Mouse (Mus musculus): Measurements from ENCODE around the gene Nr2f2. TPM values are rescaled to one million over a fixed set of nuclear protein-coding genes. Genes with fewer than 3 reads are reported as not detected.
A peak's percentile ranks its signal among the peaks of the same experiment; 100 is the strongest.

Nr2f2 gene
- total RNA-seq, 2 experiments from 2014 or later: 24.8 to 41.3 TPM

DNA sequence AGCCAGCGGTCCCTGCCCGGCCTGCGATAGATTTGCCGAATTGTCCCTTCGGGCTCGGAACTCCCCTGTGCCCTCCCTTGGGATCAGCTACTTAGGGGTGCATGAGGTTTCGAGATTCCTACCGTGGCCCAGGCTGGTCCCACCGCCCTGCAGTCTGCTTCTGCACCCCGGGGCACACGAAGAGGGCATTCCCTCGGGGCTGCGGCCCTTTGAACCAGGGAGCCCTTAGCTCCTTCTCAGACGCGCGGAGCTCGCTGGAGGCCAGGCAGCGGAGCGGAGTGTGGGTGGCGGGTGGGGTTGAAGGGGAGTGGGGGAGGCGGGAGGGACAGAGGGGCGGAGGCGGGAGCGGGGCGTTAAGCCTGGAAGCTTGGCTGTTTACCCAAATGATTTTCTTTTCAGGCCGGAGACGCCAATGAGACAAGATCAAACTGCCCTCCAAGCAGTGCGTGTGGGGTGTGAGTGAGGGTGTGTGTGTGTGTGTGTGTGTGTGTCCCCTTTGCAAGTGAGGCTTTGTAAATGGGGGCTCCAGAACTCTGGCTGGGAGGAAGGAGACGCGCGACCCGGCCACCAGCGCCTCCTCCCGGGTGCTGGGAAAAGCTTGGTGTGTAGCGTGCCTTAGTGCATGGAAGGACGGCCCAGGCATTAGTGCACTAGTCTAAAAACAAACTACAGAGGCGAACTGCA is 28.8 kb downstream of the Nr2f2 start:
- intact Hi-C loops (cut with DNase I): loop anchor here (5.0 to 10.0 kb wide), 3 partner anchors 345 to 1963 kb away; no protein-coding TSS in a partner anchor
- no peak for DNase-seq (ENCODE audit: low spot score in 2 of 2)

DNA sequence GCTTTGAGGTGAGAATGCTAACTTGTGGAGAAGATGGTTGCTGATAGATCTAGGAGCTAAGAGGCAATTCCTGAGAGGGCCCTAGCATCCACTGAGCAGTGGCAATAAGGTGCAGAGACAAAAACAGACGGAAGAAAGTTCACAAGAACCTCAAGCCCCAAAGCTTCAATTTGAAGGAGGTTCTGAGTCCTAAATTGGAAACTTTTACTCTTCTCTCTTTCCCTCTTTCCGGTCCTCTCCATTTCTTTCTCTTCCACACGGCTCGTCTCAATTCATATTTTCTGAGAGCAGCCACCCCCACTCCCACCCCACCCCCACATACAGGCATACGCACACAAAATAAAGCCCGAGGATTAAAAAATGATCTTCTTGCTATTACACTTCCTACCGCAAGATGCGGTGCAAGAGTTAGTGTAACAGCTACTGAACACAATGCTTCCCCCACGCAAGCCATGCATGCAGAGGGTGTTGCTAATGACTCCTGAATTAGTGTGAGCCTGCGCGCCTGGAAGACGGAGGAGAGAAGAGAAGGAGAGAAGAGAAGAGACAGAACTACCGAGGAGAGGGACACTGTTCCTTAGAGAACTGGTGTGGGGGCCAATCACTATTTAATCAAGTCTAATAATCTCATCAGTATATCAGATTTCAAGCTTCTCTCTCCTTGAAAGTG is 29.8 kb downstream of the Nr2f2 start:
- intact Hi-C loops (cut with DNase I): loop anchor here (5.0 to 10.0 kb wide), 3 partner anchors 344 to 1962 kb away; no protein-coding TSS in a partner anchor
- DNase-seq (ENCODE audit: low spot score in 2 of 2): no peak

DNA sequence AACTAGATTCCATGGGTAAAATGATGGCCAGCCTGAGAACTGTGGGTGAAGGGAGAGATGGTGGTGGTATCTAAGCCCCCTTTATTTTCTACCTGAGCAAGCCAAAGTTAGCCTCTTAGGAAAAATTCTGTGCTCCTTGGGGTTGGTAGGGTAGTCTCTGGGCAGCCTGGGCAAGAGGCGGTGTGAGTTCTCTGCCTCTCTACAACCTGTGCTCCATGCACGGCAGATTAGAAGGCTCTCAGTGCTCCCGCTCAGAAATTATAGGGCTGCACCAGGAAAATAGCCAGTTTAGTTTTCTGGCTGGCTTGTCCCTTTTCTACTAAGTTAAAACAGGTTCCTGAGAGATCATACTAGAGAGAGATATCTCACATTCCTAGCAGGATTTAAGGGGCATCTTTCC is 30.4 kb downstream of the Nr2f2 start:
- intact Hi-C loops (cut with DNase I): loop anchor here (5.0 to 10.0 kb wide), 3 partner anchors 344 to 1961 kb away; no protein-coding TSS in a partner anchor
- DNase-seq (ENCODE audit: low spot score in 2 of 2): no peak

DNA sequence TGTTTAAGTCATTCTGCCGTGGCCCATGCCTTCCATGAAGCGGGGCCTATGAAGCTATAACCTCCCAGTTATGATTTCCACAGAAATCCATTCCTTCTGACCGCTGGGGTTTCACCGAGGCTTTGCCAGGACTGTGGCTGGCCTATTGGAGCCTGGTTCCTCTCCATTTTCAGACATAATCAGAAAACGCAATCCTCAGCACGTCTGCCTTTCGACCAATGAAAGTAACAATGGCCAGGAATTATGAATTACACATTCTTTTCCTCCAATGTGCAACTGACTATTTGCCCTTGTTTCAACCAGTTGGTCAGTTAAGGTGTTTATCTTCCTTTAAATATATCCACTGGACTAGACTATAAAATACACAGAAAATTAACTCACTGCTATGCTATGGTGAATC is 31.1 kb downstream of the Nr2f2 start:
- intact Hi-C loops (cut with DNase I): loop anchor here (2.0 to 10.0 kb wide), 4 partner anchors 343 to 1961 kb away; no protein-coding TSS in a partner anchor
- no peak for DNase-seq (ENCODE audit: low spot score in 2 of 2)

DNA sequence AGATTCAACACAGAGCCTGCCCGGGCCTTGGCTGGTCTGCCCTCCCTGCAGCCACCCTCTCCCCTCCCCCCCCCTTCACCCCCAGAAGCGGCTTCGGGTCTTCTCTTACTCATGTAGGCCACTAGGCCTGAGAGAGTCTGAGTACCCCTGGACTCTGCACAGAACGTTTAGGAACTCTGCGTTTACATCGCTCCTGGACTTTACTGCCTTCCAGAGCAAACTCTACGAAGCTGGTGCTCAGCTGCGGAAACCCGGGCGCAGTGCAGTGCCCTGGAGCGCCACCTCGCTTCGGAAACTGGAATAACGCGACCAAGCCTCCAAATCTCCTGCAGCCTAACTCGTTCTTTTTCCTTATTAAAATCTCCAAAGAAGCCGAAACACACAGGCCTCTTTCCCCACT is 31.7 kb downstream of the Nr2f2 start:
- DNase-seq (ENCODE audit: low spot score in 2 of 2): peak; percentile 75 to 84
- intact Hi-C loops (cut with DNase I): loop anchor here (2.0 to 10.0 kb wide), 7 partner anchors 32 to 1960 kb away; partner anchors contain the start of gene Nr2f2

DNA sequence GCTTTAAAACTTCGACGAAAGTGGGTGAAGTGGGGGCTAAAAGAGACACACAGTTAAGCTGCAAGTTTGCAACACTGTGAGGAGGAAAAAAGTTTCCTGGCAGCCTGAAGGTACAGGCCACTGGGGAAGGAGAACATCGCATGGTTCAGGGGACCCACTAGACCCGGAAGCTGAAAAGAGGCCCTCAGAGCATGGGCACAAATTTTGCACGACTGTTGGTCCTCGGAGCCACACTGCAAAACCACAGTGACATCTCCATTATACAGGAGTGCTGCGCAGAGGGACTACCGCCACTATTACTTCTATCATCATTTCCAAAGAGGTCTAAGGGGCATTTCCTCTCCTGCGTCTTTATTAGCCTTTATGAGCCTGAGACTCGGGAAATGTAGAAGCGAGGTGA is 32.7 kb downstream of the Nr2f2 start:
- intact Hi-C loops (cut with DNase I): loop anchor here (2.0 to 10.0 kb wide), 7 partner anchors 33 to 1959 kb away; partner anchors contain the start of gene Nr2f2
- DNase-seq (ENCODE audit: low spot score in 2 of 2): no peak

DNA sequence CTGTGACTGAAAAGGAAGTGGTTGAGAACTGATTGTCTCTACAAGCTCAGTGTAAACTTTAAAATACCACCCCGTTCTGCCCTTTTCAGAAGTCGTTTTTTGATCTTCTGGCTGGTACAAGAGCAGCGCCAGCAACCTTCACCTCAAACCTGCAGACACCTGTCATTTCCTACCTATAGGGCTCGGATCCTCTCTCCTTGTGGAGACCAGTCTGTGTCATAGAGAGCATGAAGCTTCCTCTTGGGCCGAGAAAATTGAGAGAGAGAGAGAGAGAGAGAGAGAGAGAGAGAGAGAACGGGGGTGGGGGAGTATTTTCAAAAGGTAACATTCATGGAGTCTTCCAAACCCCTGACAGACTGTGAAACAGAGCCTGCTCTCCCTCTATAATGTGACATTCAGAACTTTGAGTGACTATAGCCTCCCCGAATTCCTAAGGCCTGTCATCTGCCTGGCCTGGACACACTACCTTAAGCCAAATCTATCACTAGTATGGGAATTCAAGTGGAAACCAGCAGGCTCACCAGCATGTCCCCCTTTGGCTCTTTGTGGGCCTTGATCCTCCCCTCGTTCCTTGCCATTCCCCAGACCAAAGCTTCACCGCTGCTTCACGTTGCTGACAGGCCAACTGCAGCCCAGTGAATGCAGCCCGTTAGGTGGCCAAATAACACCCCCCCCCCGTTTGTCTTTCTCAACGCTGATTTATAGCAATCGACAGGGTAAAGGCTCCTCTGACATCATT is 33.4 kb downstream of the Nr2f2 start:
- intact Hi-C loops (cut with DNase I): loop anchor here (2.0 to 10.0 kb wide), 6 partner anchors 34 to 1958 kb away; partner anchors contain the start of gene Nr2f2
- no peak for DNase-seq (ENCODE audit: low spot score in 2 of 2)

DNA sequence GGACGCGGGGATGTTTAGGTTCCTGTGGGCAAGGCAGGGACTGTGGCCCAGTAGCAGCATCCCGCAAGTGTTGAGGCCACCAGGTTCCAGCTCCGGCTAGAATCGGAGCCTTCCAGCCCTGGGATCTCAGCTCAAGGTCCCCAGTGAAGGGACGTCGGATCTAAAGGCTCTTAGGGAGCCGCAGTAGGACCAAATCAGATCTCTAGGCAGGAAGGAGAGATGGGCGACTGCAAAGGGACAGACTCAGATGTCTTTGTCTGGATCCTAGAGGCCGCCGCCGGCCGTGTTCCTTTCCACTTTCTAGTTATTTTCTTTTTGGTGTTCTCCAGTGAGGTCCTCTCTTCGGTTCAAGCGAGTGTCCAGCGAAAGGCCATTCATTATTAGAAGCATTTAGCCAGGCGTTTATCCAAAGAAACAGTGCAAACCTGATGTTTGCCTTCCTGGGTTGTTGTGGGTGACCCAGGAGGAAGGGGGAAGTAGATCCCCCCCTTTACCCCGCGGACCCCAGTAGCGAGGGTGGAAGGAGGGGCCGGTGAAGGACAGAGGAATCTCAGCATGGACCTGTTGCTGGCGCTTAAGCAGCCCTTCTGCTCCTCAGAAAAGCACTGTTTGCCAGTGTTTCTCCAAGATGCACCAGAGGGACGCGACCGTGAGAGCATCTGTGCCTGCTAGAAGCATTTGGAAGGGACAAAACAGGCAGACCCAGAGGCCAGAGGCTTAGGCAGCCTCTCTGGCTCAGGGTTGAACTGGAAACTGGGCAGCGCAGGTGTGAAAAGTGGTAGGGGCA is 34.3 kb downstream of the Nr2f2 start:
- intact Hi-C loops (cut with DNase I): loop anchor here (2.0 to 10.0 kb wide), 6 partner anchors 35 to 1957 kb away; partner anchors contain the start of gene Nr2f2
- peak in 1 of 2 experiments; percentile 9 for DNase-seq (ENCODE audit: low spot score in 2 of 2)

DNA sequence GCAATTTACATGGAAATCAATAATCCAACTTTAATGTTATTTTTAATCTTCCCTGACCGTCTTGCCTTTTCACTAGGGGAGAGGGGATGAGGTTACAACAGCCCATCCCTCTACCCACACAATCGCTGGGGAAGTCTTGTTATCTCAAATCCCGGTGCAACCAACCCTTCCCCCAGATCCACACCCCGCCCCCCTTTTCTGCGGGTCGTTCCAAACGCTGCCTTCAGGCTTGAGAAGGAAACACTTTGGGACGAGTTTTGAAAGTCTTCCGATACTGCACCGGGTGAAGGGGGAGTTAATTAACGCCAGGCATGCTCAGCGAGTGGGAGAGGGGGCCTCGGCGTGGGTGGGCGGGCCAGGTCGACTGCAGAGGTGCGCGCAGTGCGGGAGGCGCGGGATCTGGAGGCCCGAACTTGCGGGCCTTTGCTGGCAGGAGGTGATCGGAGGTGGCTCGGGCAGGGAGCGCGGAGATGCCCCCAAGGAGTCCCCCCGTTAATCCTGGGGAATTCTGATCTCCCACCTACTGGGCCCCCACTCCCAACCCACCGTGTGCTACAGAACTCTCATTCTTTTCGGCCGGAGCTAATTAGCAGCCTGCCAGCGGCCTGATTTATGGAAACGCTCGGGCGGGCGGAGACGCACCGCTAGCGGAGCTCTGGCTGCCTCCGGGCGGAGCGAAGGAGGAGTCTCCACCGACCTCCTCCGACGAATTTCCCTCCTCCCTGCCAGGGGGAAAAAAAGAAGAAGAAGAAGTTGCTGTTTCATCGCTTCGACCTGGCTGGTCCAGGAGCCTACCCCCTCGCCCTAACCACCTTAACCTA is 35.1 kb downstream of the Nr2f2 start:
- intact Hi-C loops (cut with DNase I): loop anchor here (2.0 to 10.0 kb wide), 6 partner anchors 36 to 1957 kb away; partner anchors contain the start of gene Nr2f2
- DNase-seq (ENCODE audit: low spot score in 2 of 2): peak in 1 of 2 experiments; percentile 23

DNA sequence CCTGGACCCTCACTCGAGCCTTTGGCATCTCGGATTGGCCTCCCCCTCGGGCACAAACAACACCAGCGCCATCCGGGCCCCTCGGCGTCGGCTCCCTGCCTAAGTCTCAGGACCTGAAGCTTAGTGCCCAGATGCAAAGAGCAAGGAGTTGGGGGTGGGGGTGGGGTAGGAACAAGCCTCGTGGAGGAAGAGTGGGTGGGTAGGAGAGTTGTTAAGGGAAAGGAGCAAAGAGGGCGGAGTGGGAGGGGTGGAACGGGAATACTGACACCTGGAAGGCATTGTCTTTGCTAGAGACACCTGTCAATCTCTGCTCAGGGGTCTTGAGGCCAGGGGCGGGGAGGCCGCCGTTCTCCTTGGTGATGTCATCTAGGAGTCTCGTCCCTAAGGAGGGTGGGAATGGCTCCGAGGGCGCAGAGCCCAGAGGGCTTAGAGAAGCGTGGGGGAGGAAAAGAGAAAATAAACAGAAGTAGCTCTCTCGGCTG is 35.7 kb downstream of the Nr2f2 start:
- intact Hi-C loops (cut with DNase I): loop anchor here (5.0 to 10.0 kb wide), 5 partner anchors 36 to 1956 kb away; partner anchors contain the start of gene Nr2f2
- no peak for DNase-seq (ENCODE audit: low spot score in 2 of 2)

DNA sequence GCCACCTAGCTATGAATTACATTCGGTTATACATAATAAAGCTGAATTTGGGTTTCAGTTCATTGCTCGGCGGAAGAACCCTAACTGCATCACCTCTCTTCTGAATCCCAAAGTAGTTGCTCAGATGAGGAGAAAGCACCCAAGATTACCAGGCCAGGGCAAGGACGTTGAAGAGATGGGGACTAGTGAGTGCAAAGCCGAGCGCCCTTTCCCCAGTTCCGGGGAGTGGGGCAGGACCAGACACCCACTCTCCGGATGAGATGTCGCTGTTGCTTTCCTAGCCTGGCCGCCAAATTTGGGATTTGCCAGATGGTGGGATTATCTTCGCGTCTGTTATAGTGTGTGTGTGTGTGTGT is 36.4 kb downstream of the Nr2f2 start:
- intact Hi-C loops (cut with DNase I): loop anchor here (5.0 to 10.0 kb wide), 5 partner anchors 37 to 1955 kb away; partner anchors contain the start of gene Nr2f2
- peak in 1 of 2 experiments; percentile 9 for DNase-seq (ENCODE audit: low spot score in 2 of 2)

DNA sequence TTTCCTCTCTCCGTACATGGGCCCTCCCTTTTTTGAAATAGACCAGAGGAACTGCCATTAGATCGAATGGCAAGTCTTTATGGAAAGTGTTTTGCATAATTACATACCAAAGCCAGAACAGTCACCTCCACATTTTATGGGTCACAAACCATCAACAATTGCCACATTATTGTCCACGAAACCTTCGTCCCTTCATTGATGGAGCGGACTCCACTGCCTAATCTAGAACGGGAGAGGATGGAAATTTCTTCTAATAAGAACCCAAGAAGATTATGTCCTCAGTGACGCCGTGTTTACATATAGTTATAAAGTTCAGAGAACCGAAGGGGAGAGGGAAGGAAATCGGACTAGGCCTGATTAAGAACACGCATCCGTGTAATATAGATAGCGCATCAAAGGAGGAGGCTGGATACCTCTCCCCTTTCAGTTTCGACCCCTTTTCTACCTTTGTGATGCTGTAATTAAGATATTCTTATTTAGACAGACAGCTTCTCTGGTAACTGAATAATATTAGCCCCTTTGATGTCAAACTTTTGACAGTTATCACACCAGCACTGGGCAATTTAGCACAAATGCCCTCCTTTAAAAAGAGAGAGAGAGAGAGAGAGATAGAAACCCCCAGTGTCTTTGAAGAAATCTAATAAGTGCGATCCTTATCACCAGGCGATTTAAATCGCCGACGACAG is 36.9 kb downstream of the Nr2f2 start:
- DNase-seq (ENCODE audit: low spot score in 2 of 2): no peak
- intact Hi-C loops (cut with DNase I): loop anchor here (5.0 to 10.0 kb wide), 5 partner anchors 38 to 1955 kb away; partner anchors contain the start of gene Nr2f2

DNA sequence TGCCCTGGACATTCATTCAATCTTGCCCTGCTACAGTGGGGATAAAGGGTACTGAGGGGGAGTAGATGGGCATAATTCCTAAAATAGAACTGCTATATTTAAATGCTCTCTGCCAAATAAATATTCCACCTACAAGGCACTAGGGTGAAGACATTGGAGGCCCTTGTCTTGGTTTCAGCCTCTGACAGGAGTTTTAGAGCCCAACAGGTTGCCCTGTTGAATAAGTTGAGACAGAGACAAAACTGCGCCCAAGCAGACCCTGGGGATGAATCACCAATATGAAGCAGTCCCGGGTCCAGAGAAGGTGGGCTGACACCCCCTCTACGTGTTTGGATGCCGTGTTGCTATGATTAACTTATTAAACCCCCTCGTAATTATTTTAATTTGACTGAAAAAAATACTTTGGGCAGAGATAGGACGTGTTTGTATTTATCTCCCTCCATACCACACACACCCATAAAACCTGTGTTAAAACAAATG is 37.5 kb downstream of the Nr2f2 start:
- intact Hi-C loops (cut with DNase I): no loop called here
- DNase-seq (ENCODE audit: low spot score in 2 of 2): no peak

DNA sequence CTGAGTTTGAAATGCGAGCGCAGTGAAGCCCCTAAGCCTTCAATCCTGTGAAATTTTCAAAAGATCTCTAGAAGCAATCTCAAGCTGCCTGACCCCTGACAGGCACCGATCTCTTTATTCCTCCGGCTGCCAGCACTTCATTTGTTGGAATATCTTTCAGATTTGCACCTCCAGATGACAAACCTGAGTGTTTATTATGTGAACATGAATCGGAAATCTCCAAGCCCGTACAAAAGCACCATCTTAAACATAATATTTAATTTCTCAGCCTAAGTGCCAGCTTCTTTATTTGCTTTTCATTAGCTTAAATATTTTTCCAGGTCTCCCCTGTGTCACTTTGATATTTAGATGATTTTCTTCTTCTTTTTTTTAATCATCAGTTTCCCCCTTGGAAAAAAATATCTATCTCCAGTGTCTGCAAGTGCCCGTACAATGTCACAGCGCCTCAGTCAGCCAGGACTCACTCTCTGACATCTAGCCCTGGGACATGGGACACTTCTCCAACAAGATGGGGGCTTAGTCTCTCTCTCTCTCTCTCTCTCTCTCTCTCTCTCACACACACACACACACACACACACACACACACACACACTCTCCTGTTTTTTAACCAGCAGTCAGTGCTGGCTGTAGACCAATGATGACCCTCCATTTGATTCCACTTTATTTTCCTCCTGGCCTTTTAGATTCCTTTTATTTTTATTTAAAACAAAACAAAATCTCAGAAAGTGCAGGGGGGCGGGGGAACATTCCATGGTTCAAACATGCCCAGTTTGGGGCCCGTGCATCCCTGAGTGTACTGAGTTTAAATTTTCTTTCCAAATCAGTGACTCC is 38.1 kb downstream of the Nr2f2 start:
- DNase-seq (ENCODE audit: low spot score in 2 of 2): no peak
- intact Hi-C loops (cut with DNase I): no loop called here

DNA sequence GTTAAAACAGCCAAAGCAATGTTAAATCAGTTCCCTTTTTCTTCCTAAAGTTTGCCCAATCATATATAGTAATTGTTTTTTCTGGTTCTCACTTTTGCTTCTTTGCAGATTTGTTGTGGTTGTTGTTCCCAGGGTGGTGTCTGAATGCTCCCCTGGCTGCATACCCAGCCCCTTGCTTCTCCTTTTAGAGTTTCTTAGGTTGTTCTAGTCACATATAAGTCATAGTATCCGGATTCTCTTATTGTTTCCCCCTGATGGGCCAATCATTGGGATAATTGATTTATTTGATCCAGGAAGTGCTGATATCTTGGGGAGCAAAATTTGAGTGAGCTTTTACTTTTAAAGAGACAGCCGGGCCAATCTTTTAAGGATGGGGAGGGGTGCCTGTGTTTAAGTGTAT is 39.3 kb downstream of the Nr2f2 start:
- intact Hi-C loops (cut with DNase I): no loop called here

More for the DNA sequence above, 39.3 kb downstream of the Nr2f2 start:
- DNase-seq (ENCODE audit: low spot score in 2 of 2): no peak

Measured in left cerebral cortex, postnatal 36 days (tissue).